Mouse (Mus musculus): Measurements from ENCODE around the gene Itprip.

DNA sequence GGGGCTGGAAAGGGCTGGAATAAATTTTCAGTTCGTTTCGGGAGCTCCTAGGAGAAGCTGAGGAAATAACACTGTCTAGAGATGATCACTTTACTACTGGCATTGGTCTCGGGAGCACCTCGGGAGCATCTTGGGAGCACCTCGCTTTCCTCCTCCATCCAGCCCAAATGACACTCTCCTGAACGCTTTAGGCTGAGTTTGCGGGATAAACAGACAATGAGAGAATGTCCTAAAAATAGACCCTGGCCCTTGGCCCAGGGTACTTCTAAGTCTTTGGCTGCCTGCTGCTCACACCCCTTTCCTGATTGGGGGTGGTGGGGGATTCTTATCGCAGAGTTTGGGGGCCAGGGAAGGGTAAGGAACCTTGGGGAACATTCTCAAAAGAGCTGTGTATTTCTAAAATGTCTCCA is 872 bp upstream of the Itprip start:
- no peak for TF ChIP-seq CTCF (IDR thresholded peaks at IDR 0.05; ENCODE audit: low read depth)
- TF ChIP-seq EP300 (IDR thresholded peaks at IDR 0.05; ENCODE audit: low read depth), result no peak
